Mouse (Mus musculus) intestine, embryonic 14.5 days (tissue): ENCODE measurements around the gene Dusp16. TPM values are rescaled to one million over a fixed set of nuclear protein-coding genes. Genes with fewer than 3 reads are reported as not detected.

Experiments used
- ATAC-seq: fragments of 200-750 bp; cut with Nextera tagmentation; replicated peaks from 2 replicates; pipeline ENCODE4 v1.8.0; 2017; ENCODE audit warnings: low read depth, moderate number of reproducible peaks, moderate TSS enrichment, moderate library complexity; ENCODE audit not compliant: low FRiP score, low TSS enrichment
- DNase-seq: peaks from one replicate; pipeline ENCODE4 v3.0.0-alpha.2; 2018; ENCODE audit warnings: low spot score
- H3K27ac ChIP-seq: fragments of 300-500 bp; sonication (generic); 2 replicates; pipeline ENCODE4 v1.5.1; 2014; ENCODE audit warnings: low read depth, mild to moderate bottlenecking, control low read depth
- H3K27me3 ChIP-seq: fragments of 300-500 bp; sonication (generic); replicated peaks from 2 replicates; pipeline ENCODE4 v1.6.1; 2014; ENCODE audit warnings: low read length, control low read depth; ENCODE audit not compliant: control insufficient read depth, insufficient read depth
- H3K36me3 ChIP-seq: fragments of 300-500 bp; sonication (generic); 2 replicates; pipeline ENCODE4 v1.6.1; 2014; ENCODE audit warnings: low read length, control low read depth; ENCODE audit not compliant: control insufficient read depth, insufficient read depth
- H3K4me1 ChIP-seq: fragments of 300-500 bp; sonication (generic); replicated peaks from 2 replicates; pipeline ENCODE4 v1.6.1; 2014; ENCODE audit warnings: low read length, control low read depth, mixed read lengths; ENCODE audit not compliant: control insufficient read depth, insufficient read depth
- H3K4me2 ChIP-seq: fragments of 300-500 bp; sonication (generic); 2 replicates; pipeline ENCODE4 v1.6.1; 2014; ENCODE audit warnings: low read length
- H3K4me3 ChIP-seq: fragments of 300-500 bp; sonication (generic); 2 replicates; pipeline ENCODE4 v1.5.1; 2014; ENCODE audit warnings: low read depth, low read length, control low read depth, mixed read lengths
- H3K9ac ChIP-seq: fragments of 300-500 bp; sonication (generic); 2 replicates; pipeline ENCODE4 v1.6.1; 2014; ENCODE audit warnings: mild to moderate bottlenecking, low read length
- H3K9me3 ChIP-seq: fragments of 300-500 bp; sonication (generic); 2 replicates; pipeline ENCODE4 v1.6.1; 2016; ENCODE audit warnings: low read length, control low read depth; ENCODE audit not compliant: control insufficient read depth
- WGBS: fragments of 180-500 bp; shearing (Covaris S2); extraction: QIAGEN DNeasy Blood & Tissue Kit; methylation state at CpG from one replicate; pipeline ENCODE4 v1.1.7; 2014; 5-methylcytosine and 5-hydroxymethylcytosine counted together
- polyA plus RNA-seq: library from polyadenylated mRNA; unstranded; fragments of >200 nt; fragmentation: Nextera tagmentation; extraction: Ambion mirVana; gene quantifications from 2 replicates; pipeline ENCODE4 v1.2.1, GENCODE M21; 2014

The Dusp16 gene
- polyA plus RNA-seq, 1 experiment from 2014 or later: 20.0 TPM

GRCm38 (mm10) chr6:134780024-134780423 lies 12.4 kb downstream of the Dusp16 start:
- Histone ChIP-seq H3K9me3 (no peaks in the 10 kb centered on the region), H3K4me2 (no peak overlapping the region), H3K4me1 (no peaks in the 10 kb centered on the region), H3K27me3 (no peaks in the 10 kb centered on the region), H3K9ac (no peak overlapping the region), H3K27ac (no peak overlapping the region), H3K36me3 (no peaks in the 10 kb centered on the region), H3K4me3 (no peak overlapping the region)
- ATAC-seq: no peak
- no peak for DNase-seq
- 76% methylated on average over 2 of the region's 2 CpGs for WGBS

GRCm38 (mm10) chr6:134773961-134774360 lies 18.5 kb downstream of the Dusp16 start:
- WGBS: 31% methylated on average over 3 of the region's 3 CpGs
- H3K4me3 ChIP-seq: no peak overlapping the region
- H3K4me2 ChIP-seq: no peak overlapping the region
- H3K4me1 ChIP-seq: peaks cover 11% of the 10 kb centered on the region; the same call in 1 of the 2 replicates
- no peaks in the 10 kb centered on the region for H3K36me3 ChIP-seq
- H3K9ac ChIP-seq: no peak overlapping the region
- no peak overlapping the region for H3K27ac ChIP-seq
- DNase-seq (peak; percentile 65), ATAC-seq (peak; percentile 90)
- H3K9me3 ChIP-seq: no peaks in the 10 kb centered on the region
- no peaks in the 10 kb centered on the region for H3K27me3 ChIP-seq

GRCm38 (mm10) chr6:134773292-134773893 lies 19.0 kb downstream of the Dusp16 start:
- no peaks in the 10 kb centered on the region for H3K9me3 ChIP-seq
- ATAC-seq (no peak), DNase-seq (no peak)
- H3K4me3 ChIP-seq: no peak overlapping the region
- no peak overlapping the region for H3K27ac ChIP-seq
- no peak overlapping the region for H3K4me2 ChIP-seq
- H3K9ac ChIP-seq: no peak overlapping the region
- no peaks in the 10 kb centered on the region for H3K36me3 ChIP-seq
- no peaks in the 10 kb centered on the region for H3K27me3 ChIP-seq
- H3K4me1 ChIP-seq: peaks cover 11% of the 10 kb centered on the region; the same call in 1 of the 2 replicates
- WGBS: 94% methylated on average over 1 of the region's 1 CpGs

GRCm38 (mm10) chr6:134770339-134770738 lies 22.1 kb downstream of the Dusp16 start:
- no peaks in the 10 kb centered on the region for H3K27me3 ChIP-seq
- ATAC-seq (no peak), DNase-seq (no peak)
- H3K27ac ChIP-seq: no peak overlapping the region
- H3K4me1 ChIP-seq: peaks cover 11% of the 10 kb centered on the region; the same call in 1 of the 2 replicates
- no peak overlapping the region for H3K4me3 ChIP-seq
- H3K9me3 ChIP-seq: no peaks in the 10 kb centered on the region
- no peak overlapping the region for H3K4me2 ChIP-seq
- H3K9ac ChIP-seq: no peak overlapping the region
- H3K36me3 ChIP-seq: no peaks in the 10 kb centered on the region

GRCm38 (mm10) chr6:134764441-134765061 lies 27.9 kb downstream of the Dusp16 start:
- H3K9ac ChIP-seq: no peak overlapping the region
- 92% methylated on average over 5 of the region's 5 CpGs for WGBS
- DNase-seq (no peak), ATAC-seq (no peak)
- no peak overlapping the region for H3K4me3 ChIP-seq
- H3K4me1 ChIP-seq: no peaks in the 10 kb centered on the region
- peaks cover 5% of the 10 kb centered on the region; the same call in 1 of the 2 replicates for H3K36me3 ChIP-seq
- no peaks in the 10 kb centered on the region for H3K27me3 ChIP-seq
- no peak overlapping the region for H3K27ac ChIP-seq
- H3K9me3 ChIP-seq: no peaks in the 10 kb centered on the region
- H3K4me2 ChIP-seq: no peak overlapping the region

GRCm38 (mm10) chr6:134763436-134763835 lies 29.0 kb downstream of the Dusp16 start:
- no peak overlapping the region for H3K9ac ChIP-seq
- no peak for DNase-seq

GRCm38 (mm10) chr6:134761808-134762207 lies 30.6 kb downstream of the Dusp16 start:
- Histone ChIP-seq H3K27me3 (no peaks in the 10 kb centered on the region), H3K36me3 (peaks cover 12% of the 10 kb centered on the region; the same call in 1 of the 2 replicates), H3K4me2 (no peak overlapping the region), H3K4me1 (no peaks in the 10 kb centered on the region), H3K4me3 (no peak overlapping the region), H3K27ac (no peak overlapping the region), H3K9ac (no peak overlapping the region), H3K9me3 (no peaks in the 10 kb centered on the region)
- ATAC-seq (no peak), DNase-seq (no peak)
- 60% methylated on average over 2 of the region's 2 CpGs for WGBS

More at GRCm38 (mm10) chr6:134763436-134763835, 29.0 kb downstream of the Dusp16 start:
- no peaks in the 10 kb centered on the region for H3K27me3 ChIP-seq
- ATAC-seq: no peak
- 74% methylated on average over 1 of the region's 1 CpGs for WGBS
- H3K27ac ChIP-seq: no peak overlapping the region
- H3K36me3 ChIP-seq: peaks cover 8% of the 10 kb centered on the region; the same call in 1 of the 2 replicates
- no peaks in the 10 kb centered on the region for H3K4me1 ChIP-seq
- no peaks in the 10 kb centered on the region for H3K9me3 ChIP-seq
- no peak overlapping the region for H3K4me2 ChIP-seq
- no peak overlapping the region for H3K4me3 ChIP-seq

GRCm38 (mm10) chr6:134760926-134761544 lies 31.4 kb downstream of the Dusp16 start:
- no peaks in the 10 kb centered on the region for H3K27me3 ChIP-seq
- ATAC-seq: no peak
- no peaks in the 10 kb centered on the region for H3K9me3 ChIP-seq
- H3K27ac ChIP-seq: no peak overlapping the region
- H3K9ac ChIP-seq: no peak overlapping the region
- no peak overlapping the region for H3K4me2 ChIP-seq
- no peak for DNase-seq
- no peaks in the 10 kb centered on the region for H3K4me1 ChIP-seq
- H3K36me3 ChIP-seq: peaks cover 12% of the 10 kb centered on the region; the same call in 1 of the 2 replicates
- no peak overlapping the region for H3K4me3 ChIP-seq
- 76% methylated on average over 5 of the region's 5 CpGs for WGBS
